Mouse (Mus musculus) hindbrain, embryonic 16.5 days (tissue): ENCODE measurements around the gene Elmod1. TPM values are rescaled to one million over a fixed set of nuclear protein-coding genes. Genes with fewer than 3 reads are reported as not detected.

Experiments
- ATAC-seq: fragments of 200-750 bp; cut with Nextera tagmentation; 2 replicates; pipeline ENCODE4 v1.8.0; 2017; ENCODE audit warnings: moderate TSS enrichment, moderate library complexity
- H3K27ac ChIP-seq: fragments of 300-500 bp; sonication (generic); 2 replicates; pipeline ENCODE4 v1.5.1; 2014; ENCODE audit warnings: low read depth, mild to moderate bottlenecking, control low read depth, low read length, moderate library complexity
- H3K27me3 ChIP-seq: fragments of 300-500 bp; sonication (generic); replicated peaks from 2 replicates; pipeline ENCODE4 v1.6.1; 2014; ENCODE audit warnings: low read length; ENCODE audit not compliant: control insufficient read depth, insufficient read depth
- H3K36me3 ChIP-seq: fragments of 300-500 bp; sonication (generic); 2 replicates; pipeline ENCODE4 v1.6.1; 2014; ENCODE audit warnings: mild to moderate bottlenecking, low read length, moderate library complexity, mixed read lengths; ENCODE audit not compliant: control insufficient read depth, insufficient read depth
- H3K4me1 ChIP-seq: fragments of 300-500 bp; sonication (generic); 2 replicates; pipeline ENCODE4 v1.6.1; 2014; ENCODE audit warnings: low read depth, low read length; ENCODE audit not compliant: control insufficient read depth, insufficient read depth
- H3K4me2 ChIP-seq: fragments of 300-500 bp; sonication (generic); 2 replicates; pipeline ENCODE4 v1.6.1; 2014; ENCODE audit warnings: mild to moderate bottlenecking, low read length, control low read depth, moderate library complexity
- H3K4me3 ChIP-seq: fragments of 300-500 bp; sonication (generic); 2 replicates; pipeline ENCODE4 v1.5.1; 2014; ENCODE audit warnings: mild to moderate bottlenecking, low read length, control low read depth, moderate library complexity
- H3K9ac ChIP-seq: fragments of 300-500 bp; sonication (generic); 2 replicates; pipeline ENCODE4 v1.6.1; 2014; ENCODE audit warnings: low read depth, mild to moderate bottlenecking, control low read depth, low read length, moderate library complexity
- H3K9me3 ChIP-seq: fragments of 300-500 bp; sonication (generic); 2 replicates; pipeline ENCODE4 v1.6.1; 2014; ENCODE audit warnings: mild to moderate bottlenecking, low read length, moderate library complexity; ENCODE audit not compliant: control insufficient read depth
- WGBS: fragments of 180-500 bp; shearing (Covaris S2); extraction: QIAGEN DNeasy Blood & Tissue Kit; methylation state at CpG from one replicate; pipeline ENCODE4 v1.1.7; 2014; 5-methylcytosine and 5-hydroxymethylcytosine counted together
- polyA plus RNA-seq: library from polyadenylated mRNA; unstranded; fragments of >200 nt; fragmentation: Nextera tagmentation; extraction: Ambion mirVana; gene quantifications from 2 replicates; pipeline ENCODE4 v1.2.1, GENCODE M21; 2015

The Elmod1 gene
- polyA plus RNA-seq, 1 experiment from 2014 or later: 19.9 TPM

DNA sequence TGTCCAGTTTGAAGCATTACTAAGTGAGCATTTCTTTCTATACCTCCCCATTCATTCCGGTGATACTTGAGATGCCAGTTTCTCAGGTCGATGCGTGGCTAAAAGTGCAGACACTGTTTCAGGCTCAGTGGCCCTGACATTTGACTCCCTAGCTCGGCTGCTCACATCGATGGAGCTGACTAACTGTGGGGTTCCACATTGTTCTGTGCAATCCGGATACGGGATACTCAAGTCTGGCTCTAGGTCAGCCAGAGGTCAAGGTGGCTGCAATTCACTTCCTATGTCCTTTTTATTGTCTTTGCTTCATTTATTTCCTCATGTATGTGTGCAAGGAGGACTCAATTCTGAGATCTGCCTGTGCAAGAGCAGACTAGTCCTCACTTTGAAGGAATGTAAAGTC is 79.3 kb downstream of the Elmod1 start:
- no peaks in the 10 kb centered on the region for H3K36me3 ChIP-seq
- H3K9me3 ChIP-seq: no peaks in the 10 kb centered on the region
- no peaks in the 10 kb centered on the region for H3K27me3 ChIP-seq
- no peak overlapping the region for H3K4me3 ChIP-seq
- H3K4me2 ChIP-seq: no peak overlapping the region
- H3K27ac ChIP-seq: no peak overlapping the region
- H3K4me1 ChIP-seq: no peaks in the 10 kb centered on the region
- no peak overlapping the region for H3K9ac ChIP-seq
- no peak for ATAC-seq
- WGBS: 75% methylated on average over 7 of the region's 7 CpGs

DNA sequence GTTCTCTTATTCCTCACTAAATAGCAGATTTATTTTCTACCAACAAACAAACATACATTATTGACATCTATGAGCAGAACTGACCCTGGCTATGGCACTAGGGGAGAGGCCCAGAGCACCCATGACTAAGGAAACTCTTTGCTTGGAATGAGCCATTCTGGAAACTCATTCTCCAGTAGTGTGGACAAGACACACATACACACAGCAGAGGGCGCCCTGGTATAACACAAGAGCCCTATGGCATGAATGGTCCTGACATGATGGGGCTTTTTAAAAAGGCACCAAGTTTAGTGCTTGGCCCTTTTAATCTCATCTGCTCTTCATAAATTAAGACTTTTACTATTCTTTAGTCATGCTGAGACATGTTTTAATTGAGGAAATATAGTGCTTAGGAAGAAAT is 85.0 kb downstream of the Elmod1 start:
- H3K4me1 ChIP-seq: no peaks in the 10 kb centered on the region
- no peak overlapping the region for H3K4me3 ChIP-seq
- 9% methylated on average over 1 of the region's 1 CpGs for WGBS
- H3K9me3 ChIP-seq: no peaks in the 10 kb centered on the region
- ATAC-seq: peak; percentile 63; the same call in 1 of the 2 replicates
- no peak overlapping the region for H3K27ac ChIP-seq
- no peaks in the 10 kb centered on the region for H3K36me3 ChIP-seq
- no peaks in the 10 kb centered on the region for H3K27me3 ChIP-seq
- H3K4me2 ChIP-seq: no peak overlapping the region
- H3K9ac ChIP-seq: no peak overlapping the region

DNA sequence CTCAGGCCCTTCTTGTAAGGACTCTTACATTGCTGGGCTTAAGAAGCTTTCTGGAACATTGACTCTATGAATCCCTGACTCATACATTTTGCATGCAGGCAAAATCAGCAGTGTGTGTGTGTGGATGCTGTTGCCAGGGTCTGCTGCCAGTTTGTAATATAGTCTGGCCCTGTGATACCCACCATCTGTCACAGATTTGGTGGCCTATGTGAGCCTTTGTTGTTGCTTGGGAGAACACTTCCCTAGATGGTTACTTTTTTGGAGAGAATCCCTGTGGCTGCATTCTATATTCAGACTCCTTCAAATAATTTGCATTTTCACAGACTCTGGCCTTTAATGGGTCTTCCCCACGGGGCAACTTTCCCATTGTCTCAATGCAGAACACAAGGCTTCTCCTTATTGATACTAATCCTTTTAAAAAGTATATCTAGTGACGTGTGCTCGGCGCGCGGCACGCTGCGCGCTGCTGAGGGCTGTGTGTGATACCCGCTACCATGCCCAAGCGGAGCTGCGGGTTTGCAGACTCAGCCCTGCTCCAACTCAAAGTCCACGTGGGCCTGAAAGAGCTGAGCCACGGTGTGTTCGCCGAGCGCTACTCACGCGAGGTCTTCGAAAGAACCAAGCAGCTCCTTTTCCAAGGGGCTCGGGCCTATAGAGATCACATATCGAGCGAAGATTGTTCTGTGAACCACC is 91.4 kb downstream of the Elmod1 start:
- Histone ChIP-seq H3K27me3 (no peaks in the 10 kb centered on the region), H3K4me2 (no peak overlapping the region), H3K9me3 (no peaks in the 10 kb centered on the region), H3K4me1 (no peaks in the 10 kb centered on the region), H3K9ac (no peak overlapping the region), H3K36me3 (no peaks in the 10 kb centered on the region), H3K4me3 (no peak overlapping the region), H3K27ac (0 out of 2 replicates have a peak overlapping the region, but pooled peaks have one; percentile 29)
- 77% methylated on average over 23 of the region's 23 CpGs for WGBS
- peak; percentile 61; the same call in 1 of the 2 replicates for ATAC-seq

DNA sequence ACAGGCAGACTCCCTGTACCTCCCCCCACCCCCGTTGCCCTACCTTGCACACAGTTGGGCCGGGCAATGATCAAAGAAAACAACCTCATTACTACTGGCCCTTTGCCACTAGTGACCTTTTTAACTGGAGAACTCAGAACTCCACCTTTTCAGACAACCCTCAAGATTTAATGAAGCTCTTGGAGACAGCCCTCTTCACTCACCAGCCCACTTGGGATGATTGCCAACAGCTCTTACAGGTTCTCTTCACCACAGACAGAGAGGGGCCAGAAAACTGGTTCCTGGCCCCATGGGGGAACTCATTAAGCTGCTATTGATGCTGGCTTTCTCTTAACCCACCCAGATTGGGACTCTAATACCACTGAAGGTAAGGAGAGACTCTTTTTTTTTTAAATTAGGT is 97.7 kb downstream of the Elmod1 start:
- WGBS: 38% methylated on average over 2 of the region's 2 CpGs
- no peak overlapping the region for H3K27ac ChIP-seq
- no peaks in the 10 kb centered on the region for H3K4me1 ChIP-seq
- H3K4me2 ChIP-seq: no peak overlapping the region
- no peak overlapping the region for H3K4me3 ChIP-seq
- H3K9me3 ChIP-seq: no peaks in the 10 kb centered on the region
- ATAC-seq: no peak
- no peaks in the 10 kb centered on the region for H3K36me3 ChIP-seq
- H3K9ac ChIP-seq: no peak overlapping the region
- H3K27me3 ChIP-seq: no peaks in the 10 kb centered on the region

DNA sequence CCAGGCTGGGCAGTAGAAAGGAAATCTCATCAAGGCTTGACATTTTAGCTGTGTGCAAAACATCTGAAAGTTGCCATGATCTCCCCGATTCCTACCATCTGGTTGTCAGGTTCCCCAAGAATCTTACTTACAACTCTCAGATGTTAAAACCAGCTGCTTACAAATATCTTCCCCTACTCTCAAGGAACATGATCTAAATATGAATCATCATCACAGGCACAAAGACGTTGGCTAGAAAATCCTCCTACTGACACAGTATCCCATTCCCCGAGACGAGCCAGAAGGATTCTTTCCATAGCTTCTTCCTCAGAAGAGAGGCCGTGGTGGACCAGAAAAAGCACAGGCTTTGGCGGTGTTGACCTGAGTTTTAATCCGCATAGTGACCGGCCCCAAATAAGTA is 101.9 kb downstream of the Elmod1 start:
- Histone ChIP-seq H3K4me3 (no peak overlapping the region), H3K4me1 (no peaks in the 10 kb centered on the region), H3K36me3 (no peaks in the 10 kb centered on the region), H3K9me3 (no peaks in the 10 kb centered on the region), H3K27ac (no peak overlapping the region), H3K4me2 (no peak overlapping the region), H3K27me3 (no peaks in the 10 kb centered on the region), H3K9ac (no peak overlapping the region)
- 94% methylated on average over 8 of the region's 8 CpGs for WGBS
- ATAC-seq: no peak

Other genes with a start within 250 kb of the Elmod1 start
- gene Slc35f2, start 203.8 kb downstream of the Elmod1 start, polyA plus RNA-seq: 20.4 and 23.5 TPM in 2 replicates
- 0.19 and 8.8 TPM in 2 replicates for gene Sln, start 125.1 kb downstream of the Elmod1 start, polyA plus RNA-seq
- gene Tnfaip8l3, start 93.1 kb upstream of the Elmod1 start, polyA plus RNA-seq: 1.1 and 1.3 TPM in 2 replicates